Comparison of ENCODE assay signal across 21 mouse cellular contexts in genomic region chr12:117857884-117858283, GRCm38 (mm10).
"Had no signal": no experiment of that assay in that cellular context is flagged by ENCODE, and none has a peak within 500 bp of the region (broad histone marks: within the 10 kb centered on the region; RNA-seq: fewer than 3 reads in every experiment).

No protein-coding gene starts in this region.

- H3K4me2 ChIP-seq: lung, embryonic 15.5 days; midbrain, embryonic 12.5 days; neural tube, embryonic 13.5 days; neural tube, embryonic 15.5 days had no signal

- H3K4me3 ChIP-seq: lung, embryonic 15.5 days; megakaryocyte, embryonic 14.5 days; midbrain, embryonic 12.5 days; myocyte; neural tube, embryonic 13.5 days; neural tube, embryonic 15.5 days had no signal

- ATAC-seq: lung, postnatal 0 days; midbrain, embryonic 16.5 days had no signal

- H3K27ac ChIP-seq: lung, embryonic 15.5 days; macrophage; midbrain, embryonic 12.5 days; neural tube, embryonic 13.5 days; neural tube, embryonic 15.5 days had no signal

- H3K36me3 ChIP-seq: lung, embryonic 15.5 days; midbrain, embryonic 12.5 days; neural tube, embryonic 13.5 days; neural tube, embryonic 15.5 days had no signal

- H3K9me3 ChIP-seq: lung, embryonic 15.5 days; megakaryocyte, embryonic 14.5 days; midbrain, embryonic 12.5 days; neural tube, embryonic 13.5 days; neural tube, embryonic 15.5 days had no signal

- DNase-seq: lung, adult 2 months; lung, postnatal 14 days; lung, postnatal 36 days; midbrain, embryonic 14.5 days; retina, postnatal 1 day; right cerebral cortex, adult 18-20 months; right cerebral cortex, postnatal 25 days; right cerebral cortex, postnatal 4 days; spleen, adult 18-20 months; thymus, adult 18-20 months; thymus, postnatal 14 days; thymus, postnatal 36 days had no signal

- H3K27me3 ChIP-seq: lung, embryonic 15.5 days; megakaryocyte, embryonic 14.5 days; midbrain, embryonic 12.5 days; neural tube, embryonic 13.5 days; neural tube, embryonic 15.5 days had no signal

- H3K9ac ChIP-seq: lung, embryonic 15.5 days; midbrain, embryonic 12.5 days; neural tube, embryonic 13.5 days; neural tube, embryonic 15.5 days had no signal

- H3K4me1 ChIP-seq: lung, embryonic 15.5 days; midbrain, embryonic 12.5 days; neural tube, embryonic 13.5 days; neural tube, embryonic 15.5 days had no signal
